Mouse (Mus musculus) small intestine, adult 2 months (tissue): ENCODE data around the gene Szrd1. TPM values are rescaled to one million over a fixed set of nuclear protein-coding genes. Genes with fewer than 3 reads are reported as not detected.

Experiments used
- H3K27ac ChIP-seq: fragments of 200-500 bp; 2 replicates; pipeline ENCODE4 v1.5.1; 2012; ENCODE audit warnings: low read depth, low read length, control low read depth, inconsistent platforms; ENCODE audit not compliant: insufficient read depth
- H3K27me3 ChIP-seq: fragments of 200-500 bp; 2 replicates; pipeline ENCODE4 v1.6.1; 2012; ENCODE audit warnings: mild to moderate bottlenecking, moderate library complexity, low read length, inconsistent platforms; ENCODE audit not compliant: control insufficient read depth, insufficient read depth
- H3K36me3 ChIP-seq: fragments of 200-500 bp; 2 replicates; pipeline ENCODE4 v1.6.1; 2012; ENCODE audit warnings: mild to moderate bottlenecking, low read length, control low read depth, inconsistent platforms; ENCODE audit not compliant: control insufficient read depth, insufficient read depth
- H3K4me1 ChIP-seq: fragments of 200-500 bp; 2 replicates; pipeline ENCODE4 v1.6.1; 2012; ENCODE audit warnings: low read length, inconsistent platforms, mixed read lengths; ENCODE audit not compliant: control insufficient read depth, insufficient read depth, insufficient read length
- H3K4me3 ChIP-seq: fragments of 200-500 bp; 2 replicates; pipeline ENCODE4 v1.5.1; 2012; ENCODE audit warnings: low read depth, mild to moderate bottlenecking, control low read depth, inconsistent platforms, low read length, moderate library complexity
- CTCF ChIP-seq: fragments of 200-500 bp; IDR thresholded peaks from 2 replicates; pipeline ENCODE4 v1.5.1; 2012; ENCODE audit warnings: low read depth, mild to moderate bottlenecking, control low read depth, inconsistent platforms, low read length, moderate library complexity, mixed read lengths; ENCODE audit not compliant: insufficient replicate concordance, insufficient read length; ENCODE audit errors: extremely low read depth
- POLR2A ChIP-seq: fragments of 200-500 bp; IDR thresholded peaks from 2 replicates; pipeline ENCODE4 v1.6.1; 2012; ENCODE audit warnings: low read depth, mild to moderate bottlenecking, control low read depth, inconsistent platforms, low read length, moderate library complexity
- WGBS: fragments of 180-500 bp; shearing (Covaris S2); methylation state at CpG from one replicate; pipeline ENCODE4 v1.1.7; 2018; 5-methylcytosine and 5-hydroxymethylcytosine counted together
- polyA plus RNA-seq: library from polyadenylated mRNA; depleted of rRNA; stranded (reverse); fragments of >200 nt; gene quantifications from 2 replicates; pipeline ENCODE4 v1.2.3, GENCODE M21; 2012

Szrd1 gene
- polyA plus RNA-seq, 1 experiment: 52.5 TPM

DNA sequence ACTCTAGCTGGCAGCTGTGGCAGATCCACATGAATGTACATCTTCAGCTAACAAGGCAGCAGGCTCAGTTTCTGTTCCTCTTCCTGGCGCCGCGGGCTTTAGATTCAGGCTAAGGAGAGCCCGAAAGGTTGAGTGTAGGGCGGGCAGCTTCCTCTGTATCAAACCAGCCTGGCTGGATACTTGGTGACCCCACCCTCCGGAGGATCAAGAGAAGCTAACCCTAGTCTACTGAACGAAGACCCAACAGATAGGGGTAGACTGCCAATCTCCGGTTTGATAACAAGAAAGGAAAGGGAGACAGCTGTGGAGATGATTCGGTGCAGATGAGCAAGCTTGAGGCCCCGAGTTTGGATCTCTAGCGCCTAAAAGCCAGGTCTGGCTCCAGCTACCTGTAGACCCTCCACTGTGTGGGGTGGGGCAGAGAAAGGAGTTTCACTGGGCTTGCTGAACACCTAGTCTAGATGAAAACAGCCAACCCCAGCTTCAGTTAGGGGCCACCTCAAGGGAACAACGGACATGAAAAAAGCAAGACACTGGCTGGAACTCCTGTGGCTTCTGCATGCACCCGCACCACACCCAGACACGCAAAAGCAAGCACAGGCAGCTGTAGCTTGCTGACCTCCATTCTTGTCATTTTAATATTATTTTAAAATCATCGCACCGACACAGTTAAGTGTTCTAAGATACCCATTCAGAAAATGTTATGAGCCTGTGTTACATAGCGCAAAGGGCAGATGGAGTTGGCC lies 62.6 kb downstream of the Szrd1 start:
- Histone ChIP-seq H3K4me3 (peak overlapping the region; percentile 92), H3K36me3 (peaks cover 13% of the 10 kb centered on the region), H3K27ac (no peak overlapping the region; the same call in 1 of the 2 replicates), H3K4me1 (peaks cover 4% of the 10 kb centered on the region; the same call in 1 of the 2 replicates), H3K27me3 (no peaks in the 10 kb centered on the region)
- TF ChIP-seq POLR2A (no peak), CTCF (no peak)
- WGBS: 50% methylated on average over 17 of the region's 17 CpGs

DNA sequence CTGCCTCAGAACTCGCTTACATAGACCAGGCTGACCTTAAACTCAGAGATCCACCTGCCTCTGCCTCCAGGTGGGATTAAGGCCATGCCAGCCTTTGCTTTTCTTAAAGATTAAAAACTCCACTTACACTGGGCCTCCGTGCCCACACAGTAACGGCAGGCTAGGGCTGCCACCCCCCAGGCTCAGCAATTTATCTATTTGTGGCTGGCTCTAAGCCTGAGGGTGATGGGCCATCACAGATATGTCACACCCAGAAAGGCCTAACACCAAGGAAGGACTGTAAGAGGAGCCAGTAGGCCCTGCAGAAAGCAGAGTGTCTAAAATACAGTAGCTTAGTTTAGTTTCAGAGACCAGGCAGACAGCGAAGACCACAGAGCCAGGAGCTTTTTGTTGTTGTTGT lies 65.5 kb downstream of the Szrd1 start:
- Histone ChIP-seq H3K4me3 (no peak overlapping the region), H3K4me1 (peaks cover 4% of the 10 kb centered on the region; the same call in 1 of the 2 replicates), H3K27me3 (no peaks in the 10 kb centered on the region), H3K36me3 (peaks cover 37% of the 10 kb centered on the region), H3K27ac (no peak overlapping the region)
- no peak for TF ChIP-seq POLR2A
- no peak for TF ChIP-seq CTCF
- 87% methylated on average over 4 of the region's 4 CpGs for WGBS

DNA sequence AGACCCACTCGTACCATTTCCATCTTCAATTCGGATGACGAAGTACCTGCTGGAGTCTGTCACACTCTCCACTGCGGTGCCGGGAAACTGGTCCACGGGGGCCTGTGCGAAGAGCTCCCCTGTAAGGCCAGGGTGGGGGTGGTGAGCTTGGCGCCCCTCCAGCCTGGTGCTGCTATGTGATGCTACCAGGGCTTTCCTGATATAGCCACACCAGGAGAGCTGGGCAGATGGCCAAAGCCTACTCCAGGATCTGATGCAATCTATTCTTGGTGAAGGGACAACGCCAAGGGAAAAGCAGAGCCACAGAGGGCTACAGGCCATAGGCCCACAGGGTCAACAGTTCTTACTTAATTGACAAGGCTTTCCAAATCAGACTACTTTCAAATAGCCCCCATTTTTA lies 65.9 kb downstream of the Szrd1 start:
- WGBS: 81% methylated on average over 9 of the region's 9 CpGs
- TF ChIP-seq CTCF (no peak), POLR2A (no peak)
- Histone ChIP-seq H3K36me3 (peaks cover 42% of the 10 kb centered on the region), H3K4me3 (no peak overlapping the region), H3K27ac (no peak overlapping the region), H3K27me3 (no peaks in the 10 kb centered on the region), H3K4me1 (peaks cover 4% of the 10 kb centered on the region; the same call in 1 of the 2 replicates)

DNA sequence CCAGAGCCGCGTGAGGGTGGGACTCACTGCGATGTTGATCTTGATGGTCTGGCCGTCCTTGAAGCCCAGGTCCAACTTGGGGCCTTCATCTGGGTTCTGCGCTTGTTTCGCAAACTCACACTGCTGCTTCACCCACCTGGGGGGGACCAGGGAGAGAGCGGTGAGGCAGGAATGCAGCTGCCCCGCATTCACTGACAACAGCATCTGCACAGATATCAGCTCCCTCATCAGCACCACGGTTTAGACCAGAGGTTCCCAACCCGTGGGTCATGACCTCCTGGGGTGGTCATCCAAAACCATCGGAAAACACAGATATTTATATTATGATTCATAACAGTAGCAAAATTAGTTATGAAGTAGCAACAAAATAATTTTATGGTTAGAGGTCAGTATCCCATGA lies 67.1 kb downstream of the Szrd1 start:
- no peak overlapping the region for H3K4me3 ChIP-seq
- H3K27me3 ChIP-seq: no peaks in the 10 kb centered on the region
- no peak overlapping the region for H3K27ac ChIP-seq
- peaks cover 53% of the 10 kb centered on the region for H3K36me3 ChIP-seq
- no peak for TF ChIP-seq POLR2A
- TF ChIP-seq CTCF: no peak
- H3K4me1 ChIP-seq: peaks cover 4% of the 10 kb centered on the region; the same call in 1 of the 2 replicates
- 89% methylated on average over 11 of the region's 11 CpGs for WGBS

GRCm38 (mm10) chr4:141069731-141070130 lies 69.8 kb downstream of the Szrd1 start:
- WGBS: 61% methylated on average over 4 of the region's 4 CpGs
- Histone ChIP-seq H3K27ac (no peak overlapping the region), H3K27me3 (no peaks in the 10 kb centered on the region), H3K4me3 (no peak overlapping the region), H3K4me1 (no peaks in the 10 kb centered on the region), H3K36me3 (peaks cover 70% of the 10 kb centered on the region)
- TF ChIP-seq POLR2A: no peak
- TF ChIP-seq CTCF: peak; percentile 83; the same call in 1 of the 2 replicates

DNA sequence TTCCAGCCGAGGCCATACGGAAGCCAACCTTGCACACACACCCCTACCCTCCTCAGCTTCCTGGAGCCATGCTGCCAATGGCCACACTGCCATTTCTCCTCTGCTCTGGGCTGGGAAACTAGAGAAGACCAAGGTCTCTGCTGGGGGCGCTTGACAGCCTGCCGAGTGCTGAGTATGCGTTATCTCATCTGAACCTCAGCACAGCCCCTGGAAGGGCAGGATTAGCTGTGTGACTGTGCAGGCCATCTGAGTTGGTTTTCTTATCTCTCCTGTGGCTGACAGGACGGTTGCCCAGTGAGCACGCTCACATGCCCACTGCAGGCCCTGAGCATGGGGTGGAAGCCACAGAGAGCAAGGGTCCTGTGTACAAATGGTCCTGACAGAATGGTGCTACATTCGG lies 70.9 kb downstream of the Szrd1 start:
- peaks cover 68% of the 10 kb centered on the region for H3K36me3 ChIP-seq
- no peak for TF ChIP-seq POLR2A
- TF ChIP-seq CTCF: no peak
- H3K4me1 ChIP-seq: no peaks in the 10 kb centered on the region
- no peak overlapping the region for H3K4me3 ChIP-seq
- no peaks in the 10 kb centered on the region for H3K27me3 ChIP-seq
- 83% methylated on average over 8 of the region's 8 CpGs for WGBS
- no peak overlapping the region for H3K27ac ChIP-seq

GRCm38 (mm10) chr4:141067516-141068046 lies 72.0 kb downstream of the Szrd1 start:
- no peak overlapping the region for H3K4me3 ChIP-seq
- H3K4me1 ChIP-seq: no peaks in the 10 kb centered on the region
- H3K27me3 ChIP-seq: no peaks in the 10 kb centered on the region
- no peak overlapping the region for H3K27ac ChIP-seq
- TF ChIP-seq CTCF (no peak), POLR2A (no peak)
- WGBS: 78% methylated on average over 9 of the region's 9 CpGs
- H3K36me3 ChIP-seq: peaks cover 63% of the 10 kb centered on the region
